Mouse (Mus musculus) forebrain, embryonic 10.5 days (tissue): ENCODE measurements around the gene Wdr45. TPM values are rescaled to one million over a fixed set of nuclear protein-coding genes. Genes with fewer than 3 reads are reported as not detected.
"Not testable (repeated sequence)": the region's sequence is repeated elsewhere in the genome, so short reads cannot be mapped to it uniquely, and the experiment has no call there.

Experiments
- DNase-seq: peaks from one replicate; pipeline ENCODE4 v3.0.0-alpha.2; 2017; ENCODE audit warnings: low spot score; ENCODE audit errors: extremely low spot score
- H3K27ac ChIP-seq: fragments of 300-500 bp; sonication (generic); 2 replicates; pipeline ENCODE4 v1.5.1; 2016; ENCODE audit warnings: mild to moderate bottlenecking
- H3K27me3 ChIP-seq: fragments of 300-500 bp; sonication (generic); 2 replicates; pipeline ENCODE4 v1.6.1; 2016; ENCODE audit warnings: mild to moderate bottlenecking; ENCODE audit not compliant: poor library complexity, severe bottlenecking
- H3K36me3 ChIP-seq: fragments of 300-500 bp; sonication (generic); replicated peaks from 2 replicates; pipeline ENCODE4 v1.6.1; 2016; ENCODE audit warnings: mild to moderate bottlenecking, moderate library complexity
- H3K4me1 ChIP-seq: fragments of 300-500 bp; sonication (generic); 2 replicates; pipeline ENCODE4 v1.6.1; 2016
- H3K4me3 ChIP-seq: fragments of 300-500 bp; sonication (generic); 2 replicates; pipeline ENCODE4 v1.5.1; 2016; ENCODE audit warnings: mild to moderate bottlenecking, moderate library complexity
- H3K9me3 ChIP-seq: fragments of 300-500 bp; sonication (generic); 2 replicates; pipeline ENCODE4 v1.6.1; 2016; ENCODE audit warnings: mild to moderate bottlenecking, moderate library complexity
- WGBS: fragments of 180-500 bp; shearing (Covaris S2); methylation state at CpG from one replicate; pipeline ENCODE4 v1.1.7; 2016; 5-methylcytosine and 5-hydroxymethylcytosine counted together
- polyA plus RNA-seq: library from polyadenylated mRNA; unstranded; fragments of >200 nt; fragmentation: Nextera tagmentation; extraction: Ambion mirVana; gene quantifications from 2 replicates; pipeline ENCODE4 v1.2.1, GENCODE M21; 2016

Wdr45 gene
- polyA plus RNA-seq, 1 experiment from 2014 or later = 20.0 TPM

DNA sequence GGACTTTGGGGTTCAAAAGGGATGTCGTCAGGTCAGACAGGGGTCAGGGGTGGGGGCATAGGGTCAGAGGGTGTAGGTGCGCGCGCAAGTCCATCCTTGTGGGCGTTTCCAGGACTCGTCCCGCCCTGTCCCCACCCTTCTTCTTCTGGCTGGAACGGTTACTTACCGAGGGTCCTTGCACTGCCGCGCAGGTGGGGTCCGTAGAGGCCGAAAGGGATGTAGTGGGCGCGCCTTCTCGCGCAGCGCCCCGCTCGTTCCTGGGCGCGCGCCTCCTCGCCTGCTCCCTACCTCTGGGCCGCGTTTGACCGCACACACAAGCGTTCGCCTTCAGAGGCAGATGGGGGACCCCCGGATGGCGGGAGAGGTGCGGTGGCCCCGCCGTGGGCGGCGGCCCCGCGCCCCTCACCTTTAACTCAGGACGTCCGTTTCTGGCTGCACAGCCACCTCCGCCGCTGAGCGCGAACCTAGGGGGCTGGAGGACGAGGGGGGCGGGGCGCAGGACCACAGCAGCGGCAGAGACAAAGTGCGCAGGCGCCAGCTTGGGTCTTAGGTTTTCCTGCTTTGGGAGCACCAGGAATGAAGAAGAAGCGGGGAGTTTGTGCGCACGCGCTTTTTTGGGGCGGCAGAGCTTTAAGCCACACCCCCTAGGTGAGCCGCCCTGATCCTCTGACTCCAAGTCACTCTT lies 36.4 kb downstream of the Wdr45 start, which contains the start of gene Ccdc120:
Gene Ccdc120 (minus strand): TSS at position 474 of the 685 bp plus-strand sequence.
- Histone ChIP-seq H3K4me3 (peak within 1 kb of the TSS; percentile 74), H3K27me3 (no peaks in the 10 kb centered on the region), H3K27ac (peak within 1 kb of the TSS; percentile 90), H3K9me3 (peaks cover 5% of the 10 kb centered on the region; the same call in 1 of the 2 replicates), H3K36me3 (no peaks in the 10 kb centered on the region), H3K4me1 (peaks cover 9% of the 10 kb centered on the region)
- DNase-seq = peak; percentile 79
- 10% methylated on average over 54 of the region's 56 CpGs for WGBS

DNA sequence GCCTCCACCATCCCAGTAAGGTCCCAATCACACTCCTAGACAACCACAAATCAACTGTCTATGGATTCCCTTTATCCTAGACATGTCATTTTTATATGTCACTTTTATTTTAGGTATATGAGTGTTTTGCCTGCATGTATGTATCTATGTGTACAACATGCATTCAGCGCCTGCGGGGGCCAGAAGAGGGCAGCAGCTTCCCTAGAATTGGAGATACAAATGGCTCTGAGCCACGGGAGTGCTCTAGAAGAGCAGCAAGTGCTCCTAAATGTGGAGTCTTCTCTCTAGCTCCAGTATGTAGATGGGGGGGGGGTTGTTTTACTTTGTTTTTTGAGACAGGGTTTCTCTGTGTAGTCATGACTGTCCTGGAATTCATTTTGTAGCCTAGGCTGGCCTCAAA lies 39.5 kb downstream of the Wdr45 start:
- not testable (repeated sequence) for DNase-seq, H3K4me1 ChIP-seq, H3K4me3 ChIP-seq, H3K27ac ChIP-seq, H3K9me3 ChIP-seq, H3K27me3 ChIP-seq, H3K36me3 ChIP-seq
- WGBS = 20% methylated on average over 3 of the region's 3 CpGs

DNA sequence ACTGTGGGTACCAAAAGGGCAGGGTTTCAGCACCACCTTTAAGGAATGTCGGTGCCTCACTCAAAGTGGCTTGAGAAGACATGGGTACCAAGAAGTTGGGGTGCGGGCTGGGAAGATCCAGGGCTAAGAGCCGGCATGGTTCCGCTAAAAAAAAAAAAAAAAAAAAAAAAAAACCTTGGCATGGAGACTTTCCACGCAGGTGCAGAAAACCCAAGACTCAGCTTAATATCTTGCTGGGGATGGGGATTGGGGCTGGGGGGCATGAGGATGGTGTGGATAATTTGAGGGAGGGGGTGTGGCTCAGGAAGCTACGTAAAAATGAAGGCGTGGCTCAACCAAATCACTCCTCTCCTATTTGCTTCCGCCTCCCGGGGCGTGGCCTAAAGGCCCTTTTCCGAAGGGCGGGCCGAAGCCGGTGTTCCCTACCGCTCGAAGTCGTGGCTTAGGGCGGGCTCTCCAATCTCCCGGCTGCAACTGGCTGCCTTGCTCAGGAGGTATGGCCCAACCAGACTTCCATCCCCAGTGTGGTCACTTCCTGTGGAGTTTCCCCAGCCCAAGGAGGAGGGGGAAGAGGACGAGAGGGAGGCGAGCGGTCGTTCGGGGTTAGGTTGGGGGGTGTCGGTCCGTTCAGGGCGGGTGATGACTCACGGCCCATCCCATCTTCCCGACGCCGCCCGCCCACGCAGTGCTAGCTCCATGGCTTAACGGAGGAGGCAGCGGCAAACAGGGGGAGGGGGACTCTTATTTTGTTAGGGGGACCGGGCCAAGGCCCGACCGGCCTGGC lies 48.2 kb downstream of the Wdr45 start, which contains the start of gene Tfe3:
Gene Tfe3 (plus strand): TSS at position 424 of the 784 bp plus-strand sequence.
- Histone ChIP-seq H3K27ac (peak within 1 kb of the TSS; percentile 84), H3K4me3 (peak within 1 kb of the TSS; percentile 72), H3K9me3 (no peaks in the 10 kb centered on the region; the same call in 1 of the 2 replicates), H3K27me3 (no peaks in the 10 kb centered on the region), H3K4me1 (peaks cover 29% of the 10 kb centered on the region), H3K36me3 (peaks cover 11% of the 10 kb centered on the region)
- DNase-seq = peak; percentile 84
- WGBS = 19% methylated on average over 38 of the region's 38 CpGs

DNA sequence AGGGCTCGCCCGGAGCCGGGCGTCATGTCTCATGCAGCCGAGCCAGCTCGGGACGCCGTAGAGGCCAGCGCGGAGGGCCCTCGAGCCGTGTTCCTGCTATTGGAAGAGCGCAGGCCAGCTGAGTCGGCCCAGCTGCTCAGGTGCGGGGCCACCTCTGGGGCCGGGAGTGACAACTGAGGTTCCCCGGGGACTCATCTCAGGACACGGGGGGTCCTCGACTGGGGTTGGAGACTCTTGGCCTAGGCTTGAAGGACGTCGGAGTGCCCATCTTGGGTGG lies 48.7 kb downstream of the Wdr45 start:
- DNase-seq = no peak
- Histone ChIP-seq H3K9me3 (no peaks in the 10 kb centered on the region; the same call in 1 of the 2 replicates), H3K4me1 (peaks cover 29% of the 10 kb centered on the region), H3K4me3 (peak overlapping the region; percentile 72), H3K27me3 (no peaks in the 10 kb centered on the region), H3K36me3 (peaks cover 17% of the 10 kb centered on the region), H3K27ac (peak overlapping the region; percentile 84)
- WGBS = 13% methylated on average over 21 of the region's 21 CpGs

DNA sequence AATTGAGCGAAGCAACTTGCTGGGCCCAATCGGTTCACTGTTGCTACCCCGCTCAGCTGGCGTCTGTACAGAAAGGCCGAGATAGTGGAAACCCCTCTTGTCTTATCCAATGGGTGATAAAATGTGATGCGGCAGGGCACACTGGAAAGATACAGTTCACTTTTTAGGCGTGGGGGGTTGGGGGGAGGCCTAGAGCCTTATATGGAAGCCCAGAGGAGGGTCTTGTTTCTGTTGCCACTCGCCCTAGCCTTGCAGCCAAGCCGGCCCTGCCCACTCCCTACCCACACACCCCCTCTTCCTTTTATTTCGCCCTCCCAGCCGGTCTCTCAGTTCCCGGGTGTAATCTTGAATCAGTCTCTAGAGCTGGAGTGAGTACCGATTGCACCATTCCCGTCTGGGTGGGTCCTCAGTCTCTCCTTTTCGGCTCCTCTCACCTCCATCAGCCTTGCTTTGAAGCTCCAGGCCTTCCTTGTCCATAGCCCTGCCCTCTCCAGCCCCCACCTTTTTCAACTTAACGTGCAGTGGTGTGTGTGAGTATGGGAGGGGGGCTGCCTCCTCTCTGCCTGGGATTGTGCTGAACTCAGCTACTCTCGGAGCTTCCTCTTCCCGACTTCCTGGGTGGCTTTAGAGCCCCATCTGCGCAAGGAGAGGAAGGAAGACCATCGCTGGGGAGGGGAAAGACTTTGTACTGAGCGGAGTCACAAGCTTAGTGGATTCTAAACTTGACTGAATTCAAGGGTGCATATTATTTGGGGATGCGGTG lies 49.7 kb downstream of the Wdr45 start:
- Histone ChIP-seq H3K27ac (peak overlapping the region; percentile 84), H3K36me3 (peaks cover 26% of the 10 kb centered on the region), H3K27me3 (no peaks in the 10 kb centered on the region), H3K4me1 (peaks cover 29% of the 10 kb centered on the region), H3K4me3 (peak overlapping the region; percentile 72), H3K9me3 (no peaks in the 10 kb centered on the region; the same call in 1 of the 2 replicates)
- 18% methylated on average over 22 of the region's 22 CpGs for WGBS
- peak; percentile 19 for DNase-seq

DNA sequence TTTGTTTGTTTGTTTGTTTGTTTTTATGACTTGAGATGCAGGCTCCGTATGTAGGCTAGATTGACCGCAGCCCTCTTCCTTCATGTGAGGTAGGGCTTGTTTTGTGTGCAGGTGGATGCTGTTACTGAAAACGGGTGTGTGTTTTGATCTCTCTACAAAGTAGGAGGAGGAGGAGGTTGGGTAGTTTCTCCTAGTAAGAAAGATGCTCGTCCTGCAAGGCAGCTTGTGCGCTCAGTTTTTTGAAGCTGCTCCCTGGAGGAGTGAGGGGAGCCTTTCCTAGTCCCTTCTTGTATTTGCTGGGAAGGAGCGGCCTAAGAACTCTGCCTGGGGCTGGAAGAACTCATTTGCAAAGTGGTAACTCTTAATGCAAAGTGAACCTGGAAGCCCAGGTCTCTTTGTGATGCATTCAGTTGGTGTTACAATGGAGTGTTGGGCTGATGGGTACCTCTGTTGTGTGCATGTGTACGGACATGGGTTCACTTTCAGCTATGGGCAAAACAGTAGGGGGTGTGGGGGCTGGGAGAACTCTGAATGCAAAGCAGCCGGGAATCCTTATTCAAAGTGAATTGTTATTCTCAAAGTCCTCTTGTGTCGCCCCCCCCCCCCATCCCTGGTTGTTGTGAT lies 50.6 kb downstream of the Wdr45 start:
- no peaks in the 10 kb centered on the region; the same call in 1 of the 2 replicates for H3K9me3 ChIP-seq
- H3K27ac ChIP-seq = 0 out of 2 replicates have a peak overlapping the region, but pooled peaks have one; percentile 30
- peaks cover 29% of the 10 kb centered on the region for H3K4me1 ChIP-seq
- 17% methylated on average over 9 of the region's 9 CpGs for WGBS
- H3K36me3 ChIP-seq = peaks cover 34% of the 10 kb centered on the region
- no peaks in the 10 kb centered on the region for H3K27me3 ChIP-seq
- DNase-seq = no peak
- peak overlapping the region; percentile 72 for H3K4me3 ChIP-seq

DNA sequence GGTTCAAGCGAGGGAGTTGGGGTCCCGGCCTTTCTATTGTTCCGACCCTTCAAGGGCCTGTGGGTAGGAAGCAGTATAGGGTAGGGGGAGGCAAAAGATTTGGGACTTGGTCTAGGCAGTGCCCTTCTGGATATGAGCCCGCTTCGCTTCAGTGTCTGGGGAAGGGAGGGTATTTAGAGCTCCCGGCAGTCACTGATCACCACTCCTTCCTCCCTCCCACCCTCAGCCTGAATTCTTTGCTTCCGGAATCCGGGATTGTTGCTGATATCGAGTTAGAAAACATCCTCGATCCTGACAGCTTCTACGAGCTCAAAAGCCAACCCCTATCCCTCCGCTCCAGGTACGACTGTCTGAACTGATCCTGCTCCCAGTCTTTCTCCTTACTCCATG lies 51.1 kb downstream of the Wdr45 start:
- H3K9me3 ChIP-seq = no peaks in the 10 kb centered on the region; the same call in 1 of the 2 replicates
- 0 out of 2 replicates have a peak overlapping the region, but pooled peaks have one; percentile 30 for H3K27ac ChIP-seq
- H3K27me3 ChIP-seq = no peaks in the 10 kb centered on the region
- H3K4me1 ChIP-seq = peaks cover 29% of the 10 kb centered on the region
- DNase-seq = no peak
- peaks cover 39% of the 10 kb centered on the region for H3K36me3 ChIP-seq
- peak overlapping the region; percentile 72 for H3K4me3 ChIP-seq
- WGBS = 16% methylated on average over 13 of the region's 13 CpGs

DNA sequence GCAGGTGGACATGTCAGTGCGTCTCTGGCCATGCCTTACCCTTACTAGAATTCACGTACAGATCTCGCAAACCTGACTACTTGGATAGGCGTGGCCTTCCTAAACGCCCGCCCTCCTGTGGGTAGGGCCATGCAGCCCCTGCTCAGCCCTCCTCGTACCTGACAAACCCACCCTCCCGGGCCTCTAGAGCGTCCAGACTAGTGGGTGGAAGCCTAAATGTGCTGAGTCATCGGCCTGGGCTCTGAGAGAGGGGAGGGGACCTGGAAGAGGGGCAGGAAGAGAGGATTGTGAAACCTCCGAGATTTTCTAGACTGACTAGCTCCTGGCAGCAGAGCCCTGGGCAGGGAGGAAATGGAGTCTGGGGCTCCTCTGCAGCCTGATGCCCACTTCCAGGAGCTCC lies 51.6 kb downstream of the Wdr45 start:
- H3K27ac ChIP-seq = 0 out of 2 replicates have a peak overlapping the region, but pooled peaks have one; percentile 30
- H3K36me3 ChIP-seq = peaks cover 44% of the 10 kb centered on the region
- 20% methylated on average over 11 of the region's 11 CpGs for WGBS

DNA sequence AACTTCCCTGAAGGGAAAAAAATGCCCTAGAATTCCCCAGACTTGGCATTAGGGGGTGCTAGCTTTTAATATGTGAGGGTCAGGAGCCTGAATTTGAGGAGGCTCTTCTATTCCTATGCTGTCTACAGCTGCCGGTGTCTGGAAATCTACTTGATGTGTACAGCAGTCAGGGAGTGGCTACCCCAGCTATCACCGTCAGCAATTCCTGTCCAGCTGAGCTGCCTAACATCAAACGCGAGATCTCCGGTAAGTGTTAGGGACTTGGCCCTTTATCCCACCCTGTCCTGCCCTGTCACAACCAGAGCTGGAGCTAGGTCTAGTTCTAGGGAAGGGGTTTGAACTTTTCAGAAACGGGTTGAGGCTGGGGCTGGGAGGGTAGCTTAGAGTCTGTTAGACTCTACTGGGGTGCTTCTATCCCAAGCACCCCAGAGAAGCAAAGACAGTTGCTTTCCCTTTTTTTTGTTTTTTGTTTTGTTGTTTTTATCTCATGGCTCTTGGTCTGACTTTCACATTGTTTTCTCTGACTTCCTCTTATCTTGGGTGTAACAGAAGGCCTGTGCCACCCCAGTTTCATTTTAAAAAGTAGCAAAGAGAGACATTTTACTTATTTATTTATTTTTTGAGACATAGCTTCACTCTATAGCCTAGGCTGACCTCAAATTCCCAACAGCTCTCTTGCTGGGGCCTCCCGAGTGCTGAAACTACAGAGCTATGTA lies 55.3 kb downstream of the Wdr45 start:
- 93% methylated on average over 7 of the region's 7 CpGs for WGBS
- H3K9me3 ChIP-seq = no peaks in the 10 kb centered on the region; the same call in 1 of the 2 replicates
- no peak for DNase-seq
- H3K27ac ChIP-seq = no peak overlapping the region
- peaks cover 79% of the 10 kb centered on the region for H3K36me3 ChIP-seq
- H3K4me1 ChIP-seq = peaks cover 16% of the 10 kb centered on the region
- no peak overlapping the region for H3K4me3 ChIP-seq
- H3K27me3 ChIP-seq = no peaks in the 10 kb centered on the region

More for the DNA sequence above, 51.6 kb downstream of the Wdr45 start:
- no peaks in the 10 kb centered on the region; the same call in 1 of the 2 replicates for H3K9me3 ChIP-seq
- DNase-seq = peak; percentile 23
- no peaks in the 10 kb centered on the region for H3K27me3 ChIP-seq
- H3K4me1 ChIP-seq = peaks cover 29% of the 10 kb centered on the region
- H3K4me3 ChIP-seq = peak overlapping the region; percentile 72

DNA sequence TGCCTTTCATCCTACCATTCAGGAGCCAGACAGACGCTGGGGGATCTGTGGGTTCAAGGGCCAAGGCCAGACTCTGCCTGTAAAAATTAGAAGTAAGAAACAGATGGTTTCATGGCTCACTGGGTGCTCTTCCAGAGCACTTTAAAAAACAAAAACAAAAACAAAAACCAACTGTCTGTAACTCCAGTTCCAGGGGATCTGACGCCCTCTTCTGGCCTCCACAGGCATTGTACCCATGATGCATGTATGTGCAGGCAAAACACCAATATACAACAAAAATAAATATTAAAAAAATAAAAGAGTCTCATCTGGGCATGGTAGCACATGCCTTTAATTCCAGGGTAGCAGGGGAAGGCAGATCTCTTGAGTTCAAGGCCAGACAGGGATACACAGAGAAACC lies 58.6 kb downstream of the Wdr45 start:
- no peak overlapping the region for H3K27ac ChIP-seq
- no peak overlapping the region for H3K4me3 ChIP-seq
- DNase-seq = no peak
- H3K9me3 ChIP-seq = no peaks in the 10 kb centered on the region
- H3K27me3 ChIP-seq = no peaks in the 10 kb centered on the region
- 55% methylated on average over 2 of the region's 2 CpGs for WGBS
- peaks cover 64% of the 10 kb centered on the region for H3K36me3 ChIP-seq
- no peaks in the 10 kb centered on the region for H3K4me1 ChIP-seq

DNA sequence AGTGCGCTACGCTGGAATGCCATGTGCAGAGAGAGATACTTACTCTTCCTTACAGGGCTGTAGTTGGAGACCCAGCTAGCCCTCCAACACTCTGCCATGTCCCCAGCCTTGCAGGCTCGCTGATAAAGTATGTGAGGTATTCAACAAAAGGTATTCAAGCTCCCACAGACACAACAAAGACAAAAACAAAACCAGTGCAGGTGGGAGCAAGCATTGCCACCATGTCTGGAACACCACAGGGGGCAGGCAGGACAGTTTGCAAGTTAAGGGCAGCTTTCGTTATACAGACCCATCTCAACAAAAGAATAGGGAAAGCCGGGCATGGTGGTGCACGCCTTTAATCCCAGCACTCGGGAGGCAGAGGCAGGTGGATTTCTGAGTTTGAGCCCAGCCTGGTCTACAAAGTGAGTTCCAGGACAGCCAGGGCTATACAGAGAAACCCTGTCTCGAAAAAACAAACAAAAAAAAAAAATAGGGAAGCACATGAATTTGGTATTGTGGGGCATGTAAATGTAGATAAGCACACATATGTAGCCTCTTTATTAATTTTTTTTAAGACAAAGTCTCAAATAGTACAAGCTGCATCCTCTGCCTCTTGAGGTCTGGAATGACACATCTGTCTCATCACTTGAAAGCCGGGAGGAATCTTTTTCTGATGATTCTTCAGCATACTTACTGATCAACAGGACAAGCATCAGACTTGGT lies 61.5 kb downstream of the Wdr45 start:
- 74% methylated on average over 9 of the region's 9 CpGs for WGBS
- no peak overlapping the region for H3K27ac ChIP-seq
- no peak overlapping the region for H3K4me3 ChIP-seq
- no peak for DNase-seq
- peaks cover 36% of the 10 kb centered on the region for H3K36me3 ChIP-seq
- H3K9me3 ChIP-seq = no peaks in the 10 kb centered on the region
- no peaks in the 10 kb centered on the region for H3K27me3 ChIP-seq
- H3K4me1 ChIP-seq = no peaks in the 10 kb centered on the region
